Mouse (Mus musculus) adrenal gland, adult (tissue): Measurements from ENCODE around the gene Tnfaip8l3.

Source experiments
- DNase-seq, 2 experiments: peaks; one replicate each; pipeline ENCODE4 v3.0.0; 2022 to 2023; ENCODE audit warnings: low spot score in 1 of 2; ENCODE audit not compliant: inconsistent age in 2 of 2

Tnfaip8l3 gene

DNA sequence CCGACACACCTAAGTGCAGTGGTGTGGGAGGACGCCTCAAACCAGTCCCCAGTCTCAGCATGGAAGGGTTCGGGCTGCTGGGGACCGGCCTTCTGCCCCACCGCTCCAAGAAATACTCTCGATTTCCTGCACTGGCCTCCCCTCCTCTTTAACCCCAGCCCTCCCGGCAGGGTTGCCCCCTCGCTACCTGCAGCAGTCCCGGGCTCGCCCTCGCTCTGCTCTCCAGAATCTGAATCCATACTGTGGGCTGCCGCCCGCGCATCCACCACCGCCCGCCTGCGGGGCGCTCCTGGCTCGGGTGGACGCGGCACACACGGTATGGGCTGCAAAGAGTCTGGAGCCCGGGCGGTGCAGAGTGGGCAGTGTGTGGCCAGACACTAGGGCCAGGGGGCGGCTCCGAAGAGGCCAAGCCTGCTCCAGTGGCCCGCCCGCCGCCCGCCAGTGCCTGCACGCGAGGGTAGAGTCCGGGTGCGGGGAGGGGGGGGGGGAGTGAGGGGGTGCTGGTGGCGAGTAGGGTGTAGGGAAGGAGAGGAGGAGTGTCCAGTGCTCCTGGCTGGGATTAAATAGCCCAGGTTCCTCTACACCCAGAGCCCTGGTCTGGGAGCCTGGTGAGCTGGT, at the start of gene Tnfaip8l3:
Gene Tnfaip8l3, minus strand, starts transcription at position 357 of the 618 bp plus-strand sequence.
- peak; percentile 9 to 43 for DNase-seq

DNA sequence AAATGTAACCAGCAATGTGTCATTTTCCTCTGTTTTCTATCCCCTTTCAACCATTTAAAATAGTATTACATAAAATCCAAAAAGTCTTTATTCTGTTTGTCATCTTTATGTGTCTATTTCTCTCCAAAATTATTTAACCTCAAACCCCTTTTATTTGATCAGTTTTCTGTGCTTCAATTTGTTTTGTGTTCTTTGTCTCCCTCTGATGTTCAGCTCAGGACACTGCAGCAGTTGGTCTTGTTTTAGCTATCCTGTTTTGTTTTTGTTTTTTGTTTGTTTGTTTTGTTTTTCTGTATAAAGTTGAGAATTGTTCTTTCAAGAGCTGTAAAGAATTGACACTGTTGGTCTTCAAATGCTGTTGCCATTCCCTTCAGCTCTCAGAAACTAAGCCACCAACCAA, 44.5 kb upstream of the Tnfaip8l3 start:
- DNase-seq, result peak in 1 of 2 experiments; percentile 53

DNA sequence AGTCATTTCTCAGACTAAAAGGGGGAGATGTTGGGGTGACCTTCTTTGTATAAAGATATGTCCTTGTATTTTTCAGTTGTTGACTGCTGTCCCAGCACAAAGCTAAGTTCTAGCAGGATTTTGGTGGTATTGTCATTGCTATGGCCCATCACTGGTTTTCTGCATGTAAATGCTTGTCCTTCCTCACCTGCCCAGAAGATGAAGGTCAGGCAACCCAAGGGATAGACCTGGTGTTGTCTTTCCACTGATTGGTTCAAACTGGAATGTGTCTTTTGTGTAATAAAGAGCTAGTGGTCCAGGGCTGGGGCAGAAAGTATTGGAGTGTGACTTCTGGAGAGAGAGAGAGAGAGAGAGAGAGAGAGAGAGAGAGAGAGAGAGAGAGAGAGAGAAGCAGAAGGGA, 30.4 kb upstream of the Tnfaip8l3 start:
- DNase-seq, result no peak

DNA sequence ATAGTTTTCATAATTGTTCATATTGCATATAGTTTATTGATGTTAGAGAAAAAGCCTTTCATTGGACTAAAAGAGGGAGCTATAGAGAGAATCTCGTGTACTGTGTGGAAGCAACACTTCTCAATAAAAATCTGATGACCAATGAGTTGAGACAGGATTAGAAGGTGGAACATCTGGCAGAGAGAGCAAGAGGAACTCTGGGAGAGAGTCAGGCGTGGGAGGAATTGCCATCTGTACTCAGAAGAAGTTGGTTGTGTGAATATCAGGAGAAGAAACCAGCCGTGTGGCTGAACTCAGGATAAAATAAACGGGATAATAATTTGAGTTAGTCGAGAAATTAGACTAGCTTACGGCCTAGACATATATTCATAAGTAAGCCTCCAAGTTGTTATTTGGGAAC, 28.9 kb upstream of the Tnfaip8l3 start:
- no peak for DNase-seq

DNA sequence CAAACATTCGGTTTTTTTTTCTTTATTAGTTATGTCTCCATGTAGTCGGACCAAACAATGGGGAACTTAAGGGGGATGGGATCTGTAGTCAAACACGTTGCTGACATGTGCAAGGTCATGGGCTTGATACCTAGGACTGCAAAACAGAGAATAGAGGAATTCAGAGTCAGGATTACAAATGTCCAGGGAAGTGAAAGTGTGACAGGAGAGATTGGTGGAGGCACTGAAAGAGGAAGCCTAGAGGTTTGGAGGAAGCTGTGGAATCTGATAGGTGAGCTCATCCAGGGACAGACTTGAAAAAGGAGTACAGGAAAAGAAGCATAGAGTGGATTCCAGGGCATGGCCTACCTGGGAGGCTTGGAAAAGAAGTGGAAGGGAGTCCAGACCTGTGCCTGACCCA, 16.1 kb upstream of the Tnfaip8l3 start:
- DNase-seq, result no peak

DNA sequence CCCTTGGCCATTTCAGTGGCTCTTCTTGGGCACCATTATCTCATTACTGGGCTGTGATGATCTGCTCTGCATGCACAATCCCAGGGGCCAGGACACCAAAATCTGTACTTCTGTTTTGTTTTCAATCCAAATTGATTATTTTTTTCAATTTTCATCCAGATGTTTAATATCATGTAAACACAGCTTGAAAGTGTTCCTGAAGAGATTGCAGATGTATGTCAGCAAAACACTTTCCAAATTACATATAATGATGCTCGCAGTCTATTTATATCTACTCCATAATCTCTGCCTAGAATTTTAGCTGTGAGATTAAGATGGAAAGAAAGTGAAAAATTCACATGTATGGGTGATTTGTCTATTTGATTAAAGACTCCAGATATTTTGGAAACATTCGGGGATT, 9.6 kb upstream of the Tnfaip8l3 start:
- no peak for DNase-seq

DNA sequence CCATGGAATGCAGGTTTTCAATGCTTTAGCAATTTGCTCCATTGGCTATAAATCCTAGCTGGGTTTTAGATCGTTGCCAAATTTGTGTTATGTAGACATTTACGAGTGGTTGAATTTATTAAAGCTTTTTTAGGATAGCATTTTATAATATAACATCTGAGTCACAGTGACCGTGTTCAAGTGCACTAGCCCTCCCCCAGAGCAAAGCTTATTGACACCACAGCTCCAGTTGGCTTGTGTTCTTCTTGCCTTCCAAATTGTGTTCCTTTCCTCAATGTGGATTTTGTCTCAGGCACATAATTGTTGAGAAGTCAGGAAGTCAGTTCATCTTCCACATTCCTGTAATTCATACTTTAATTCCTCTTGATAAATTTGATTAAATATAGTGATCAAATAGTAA, 6.7 kb upstream of the Tnfaip8l3 start:
- DNase-seq, result no peak

DNA sequence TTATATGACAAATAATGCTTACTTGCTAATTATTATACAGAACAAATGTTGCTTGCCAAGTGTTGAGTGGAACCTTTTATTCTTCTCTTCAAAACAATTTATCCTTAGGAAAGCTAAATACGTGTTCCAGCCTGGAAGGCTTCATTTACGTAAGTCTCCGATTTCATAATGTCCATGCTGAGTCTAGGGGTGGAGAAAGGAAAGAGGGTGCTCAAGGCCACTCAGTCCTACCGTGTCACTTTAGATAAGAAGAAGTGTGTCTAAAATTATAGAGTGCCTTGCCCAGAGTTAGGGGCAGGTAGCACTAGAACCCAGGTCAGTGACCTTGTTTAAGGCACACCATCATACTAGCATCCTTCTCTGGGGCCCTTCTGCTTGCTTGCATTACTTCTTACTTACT, 5.5 kb upstream of the Tnfaip8l3 start:
- no peak for DNase-seq

DNA sequence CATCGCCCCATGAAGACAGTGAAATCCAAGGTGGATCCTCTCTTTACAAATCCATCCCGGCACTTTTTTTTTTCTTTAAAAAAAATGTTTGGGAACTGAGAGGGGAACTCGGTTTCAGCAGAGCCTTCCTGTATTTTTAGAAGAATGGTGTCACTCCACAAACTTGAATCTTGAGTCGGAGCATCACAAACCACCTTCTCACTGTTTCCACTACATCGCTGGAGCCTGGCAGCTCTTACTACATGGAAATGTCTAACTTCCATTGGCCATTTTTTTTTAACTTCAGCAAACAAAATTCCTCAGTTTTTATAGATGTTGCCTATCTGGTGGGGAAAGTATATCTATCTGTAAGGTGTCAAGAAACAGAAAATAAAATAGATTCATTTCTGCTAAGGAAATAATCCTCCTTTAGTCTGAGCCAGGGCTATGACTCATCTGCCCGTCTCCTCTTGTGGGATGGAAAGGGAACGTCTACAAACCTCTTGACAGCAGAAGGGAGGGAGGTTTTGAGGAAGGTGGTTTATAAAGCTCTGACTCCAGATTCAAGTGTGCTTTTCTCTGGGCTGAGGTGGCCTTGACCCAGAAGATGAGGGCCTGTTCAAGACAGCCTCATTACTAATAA, 3.4 kb upstream of the Tnfaip8l3 start:
- no peak for DNase-seq

DNA sequence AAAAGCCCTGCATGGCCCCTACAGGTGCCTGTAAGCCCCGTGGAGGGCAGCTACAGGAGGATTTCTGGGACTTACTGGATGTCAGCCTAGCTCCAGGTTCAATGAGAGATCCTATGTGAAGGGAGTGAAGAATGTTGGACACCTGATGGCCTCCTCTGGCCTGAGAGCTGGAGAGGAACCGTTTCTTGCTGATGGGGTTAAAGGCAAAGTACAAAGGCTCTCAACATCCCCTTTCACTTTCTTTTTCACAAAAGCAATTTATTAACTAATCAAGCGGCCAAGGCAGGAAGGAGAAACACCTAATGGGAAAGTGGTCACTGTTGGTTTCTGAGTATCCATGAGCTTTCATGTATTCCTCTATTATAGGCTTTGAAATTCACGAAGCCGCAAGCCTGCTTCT, 1.0 kb upstream of the Tnfaip8l3 start:
- DNase-seq, result no peak

DNA sequence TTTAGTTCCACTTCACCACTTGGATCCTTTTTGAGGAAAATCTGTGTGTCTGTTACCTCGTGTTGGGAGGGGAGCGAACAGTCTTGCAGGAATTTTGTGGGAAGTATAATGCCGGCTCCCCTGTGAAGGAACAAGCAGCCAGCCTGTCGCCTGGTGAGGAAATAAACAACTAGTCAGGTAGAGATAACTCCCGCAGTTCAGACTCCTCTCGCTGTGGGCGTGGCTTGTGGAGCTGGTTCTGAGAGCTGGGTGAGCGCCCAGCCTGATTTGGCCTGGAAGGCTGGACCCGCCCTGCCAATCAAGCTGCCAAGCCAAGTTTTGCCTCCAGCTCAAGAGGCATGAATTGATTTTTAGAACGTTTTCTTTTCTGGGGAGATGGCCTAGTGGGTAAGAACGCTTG, 589 bp upstream of the Tnfaip8l3 start:
- DNase-seq, result peak; percentile 66 to 89

DNA sequence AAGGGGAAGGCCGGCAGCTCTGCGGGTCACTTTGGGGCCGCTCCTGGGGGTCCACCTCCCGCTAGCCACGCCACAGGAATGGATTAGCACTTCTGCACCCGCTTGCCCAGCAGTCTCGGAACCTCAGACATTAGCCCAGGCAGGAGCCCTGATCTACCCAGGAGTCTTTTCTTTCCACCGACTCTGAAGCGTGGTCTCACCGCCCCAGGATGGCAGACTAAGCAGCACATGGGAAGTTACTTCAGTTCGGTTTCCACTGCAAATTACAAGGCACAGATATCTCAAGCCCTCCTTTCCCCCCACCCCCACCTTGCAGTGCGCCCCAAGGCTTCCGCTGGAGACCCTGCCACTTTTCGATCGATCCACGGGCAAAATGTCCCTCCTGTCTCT, 551 bp downstream of the Tnfaip8l3 start:
- DNase-seq, result no peak

DNA sequence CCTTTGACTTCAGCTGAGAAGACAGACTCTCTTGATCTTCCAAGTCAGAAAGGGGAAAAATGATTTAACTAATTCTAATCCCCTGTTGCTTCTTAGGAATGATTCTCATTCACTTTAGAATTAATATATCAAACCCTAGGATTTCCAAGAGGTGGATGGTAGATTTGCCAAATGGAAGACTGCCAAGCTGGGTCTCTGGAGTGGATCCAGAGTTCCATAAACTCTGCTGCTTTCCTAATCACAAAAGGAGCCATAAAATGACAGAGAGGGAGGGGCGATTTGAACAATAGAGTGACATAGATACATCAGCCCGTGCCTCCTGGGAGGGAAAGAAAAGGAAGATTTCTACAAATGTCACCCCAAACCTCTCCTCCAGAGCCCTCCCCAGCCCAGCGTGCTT, 3.4 kb downstream of the Tnfaip8l3 start:
- no peak for DNase-seq

DNA sequence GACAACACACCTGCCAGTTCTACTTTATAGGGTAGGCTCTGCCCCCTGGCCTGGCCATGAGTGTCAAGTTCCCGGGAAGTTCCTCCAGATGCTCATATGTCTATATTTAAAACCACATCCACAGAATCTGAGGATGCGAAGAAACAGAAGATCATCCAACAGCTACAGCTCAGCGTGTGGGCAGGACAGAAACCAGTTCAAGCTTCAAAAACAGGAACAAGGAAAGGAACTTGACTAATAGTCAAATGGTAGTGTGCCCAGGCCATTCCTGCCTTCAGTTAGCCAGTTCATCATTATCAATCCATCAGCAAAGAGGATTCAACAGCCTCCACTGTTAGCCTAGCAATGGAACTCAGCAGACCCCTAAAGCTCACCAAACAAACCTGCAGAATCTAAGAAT, 4.5 kb downstream of the Tnfaip8l3 start:
- DNase-seq, result no peak

DNA sequence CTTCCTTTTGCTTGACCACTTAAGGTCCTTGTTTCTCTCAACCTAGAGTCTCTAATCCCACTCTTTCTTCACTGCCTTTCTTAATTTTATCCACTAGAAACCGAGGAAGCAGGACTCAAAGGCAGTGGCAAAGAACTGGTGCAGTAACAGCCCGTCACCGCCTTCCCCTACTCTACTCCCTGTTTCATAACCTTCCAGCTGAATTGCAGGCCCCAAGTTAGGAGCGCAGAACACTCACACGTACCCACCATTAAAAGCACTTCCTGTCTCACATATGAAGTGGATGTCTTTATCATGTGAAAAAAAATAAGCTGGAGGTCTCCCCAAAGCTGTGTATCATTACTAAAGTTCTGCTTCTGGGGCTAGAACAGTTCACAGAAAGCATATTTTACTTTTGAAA, 6.5 kb downstream of the Tnfaip8l3 start:
- no peak for DNase-seq

DNA sequence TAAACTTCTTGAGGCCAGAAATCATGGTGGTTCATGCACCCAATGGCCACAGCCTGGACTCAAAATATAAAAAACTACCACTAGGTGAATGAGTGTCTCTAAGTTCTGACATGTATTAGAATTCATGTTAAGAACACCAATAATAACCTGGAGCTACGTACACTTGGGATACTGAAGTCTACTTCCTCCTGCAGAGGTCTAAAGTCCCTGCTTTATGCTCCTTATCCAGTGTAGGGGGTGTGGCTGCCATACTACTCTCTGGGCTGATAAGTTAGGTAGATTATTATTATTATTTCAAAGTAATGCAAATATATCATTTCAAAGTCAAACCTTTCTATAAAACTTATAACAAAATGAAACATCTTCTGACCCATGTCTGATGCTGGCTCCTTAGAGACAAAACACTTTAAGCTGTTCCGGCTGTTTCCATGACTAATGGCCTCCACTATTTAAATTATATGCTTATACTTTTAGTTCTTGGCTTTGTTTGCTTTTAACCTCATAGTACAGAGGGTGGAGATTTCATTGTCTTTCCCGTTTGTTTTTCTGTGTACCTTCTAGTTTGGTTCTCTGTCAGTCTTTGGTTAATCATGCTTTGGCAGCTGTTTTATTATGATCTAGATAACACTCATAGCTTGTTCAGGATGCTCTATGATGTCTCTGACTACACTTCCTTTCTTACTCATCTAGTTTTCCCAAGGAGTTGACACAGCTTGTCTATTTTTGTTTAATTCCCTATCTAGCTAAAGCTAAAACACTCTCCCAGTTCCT, 16.7 kb downstream of the Tnfaip8l3 start:
- no peak for DNase-seq

DNA sequence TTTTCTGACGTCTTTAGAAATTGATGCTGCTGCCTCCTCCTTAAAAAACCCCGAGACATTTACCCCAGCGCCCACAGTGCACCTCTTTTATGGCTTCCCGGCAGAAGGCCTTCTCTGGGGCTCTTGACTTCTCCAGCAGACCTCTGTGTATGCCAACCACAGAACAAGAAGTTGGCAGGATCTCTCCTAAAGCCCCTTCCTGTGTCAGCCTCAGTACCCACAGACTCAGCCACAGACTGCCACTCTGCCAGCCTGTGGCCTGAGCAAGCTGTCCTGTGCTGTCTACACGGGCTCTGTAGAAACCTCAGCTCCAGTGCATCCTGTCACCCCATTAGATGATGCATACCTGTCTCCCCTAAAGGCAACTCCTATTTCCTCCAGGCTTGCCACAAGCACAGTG, 19.2 kb downstream of the Tnfaip8l3 start:
- DNase-seq, result no peak

DNA sequence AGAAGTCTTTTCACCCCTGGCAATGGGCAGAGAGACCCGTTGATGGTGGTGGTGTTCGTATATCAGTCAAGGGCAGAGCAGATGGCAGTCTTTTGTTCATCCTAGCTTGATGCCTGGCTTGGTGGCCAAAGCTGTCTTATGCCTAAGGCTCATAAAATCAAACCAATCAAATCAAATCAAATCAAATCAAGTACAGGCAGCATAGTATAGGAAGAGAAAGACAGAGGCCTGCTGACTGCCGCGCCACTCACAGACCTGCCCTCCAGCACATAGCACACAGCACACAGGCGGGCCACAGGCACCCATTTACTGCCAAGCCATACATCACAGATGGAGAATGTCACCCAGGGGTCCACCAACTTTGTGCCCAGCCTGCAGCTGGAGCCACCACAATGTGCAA, 25.1 kb downstream of the Tnfaip8l3 start:
- DNase-seq, result no peak

DNA sequence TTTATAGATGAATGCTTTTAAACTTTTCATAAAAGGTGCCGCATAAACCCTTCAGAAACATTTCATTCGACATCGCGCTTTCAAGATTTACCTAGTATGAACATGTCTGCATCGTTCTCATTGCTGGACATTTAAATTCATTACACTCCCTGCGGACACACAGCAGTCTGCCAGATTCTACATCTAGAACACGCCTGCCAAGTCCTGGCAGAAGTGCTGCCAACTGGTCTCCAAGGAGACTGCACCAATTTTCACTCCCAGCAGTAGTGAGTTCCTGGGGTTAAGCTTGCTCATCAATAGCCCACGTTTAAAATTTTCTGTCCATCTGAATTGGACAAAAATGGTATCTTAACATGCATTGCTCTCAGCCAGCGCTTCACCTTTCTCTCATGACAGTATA, 30.5 kb downstream of the Tnfaip8l3 start:
- no peak for DNase-seq

DNA sequence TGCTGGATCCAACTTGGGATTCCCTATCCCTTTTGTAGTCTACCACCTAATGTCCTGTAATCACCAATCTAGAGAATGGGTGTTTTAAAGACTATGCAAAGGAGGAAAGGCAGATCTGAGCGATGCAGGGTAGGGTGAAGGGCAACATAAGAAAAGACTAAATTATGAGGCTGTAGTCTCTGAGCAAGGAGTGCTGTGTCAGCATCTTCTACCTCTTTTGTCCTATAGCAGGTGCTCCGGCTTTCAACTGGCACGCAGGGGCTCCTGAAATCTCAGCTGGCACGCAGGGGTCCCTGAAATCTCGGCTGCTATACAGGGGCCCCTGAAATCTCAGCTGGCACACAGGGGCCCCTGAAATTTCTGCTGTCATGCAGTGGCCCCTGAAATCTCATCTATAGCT, 33.5 kb downstream of the Tnfaip8l3 start:
- DNase-seq, result no peak

DNA sequence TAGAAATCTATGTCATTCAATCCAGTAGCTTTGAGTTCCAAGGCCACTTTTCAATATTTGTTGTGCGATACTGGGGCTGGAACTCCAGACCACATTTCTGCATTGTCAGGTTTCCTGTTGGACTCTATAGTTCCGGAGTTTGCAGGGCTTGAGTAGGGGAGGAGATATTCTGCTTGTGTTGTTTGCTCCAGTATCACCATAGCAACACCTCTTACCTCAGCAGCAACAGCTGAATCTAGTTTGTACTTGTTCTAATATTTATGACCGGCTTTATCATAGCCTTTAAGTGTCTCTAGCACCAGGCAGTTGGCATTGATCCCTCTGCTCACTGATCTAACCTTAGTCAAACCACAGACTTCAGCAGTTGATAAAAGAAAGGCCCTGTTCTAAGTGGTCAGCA, 45.4 kb downstream of the Tnfaip8l3 start:
- DNase-seq, result no peak

DNA sequence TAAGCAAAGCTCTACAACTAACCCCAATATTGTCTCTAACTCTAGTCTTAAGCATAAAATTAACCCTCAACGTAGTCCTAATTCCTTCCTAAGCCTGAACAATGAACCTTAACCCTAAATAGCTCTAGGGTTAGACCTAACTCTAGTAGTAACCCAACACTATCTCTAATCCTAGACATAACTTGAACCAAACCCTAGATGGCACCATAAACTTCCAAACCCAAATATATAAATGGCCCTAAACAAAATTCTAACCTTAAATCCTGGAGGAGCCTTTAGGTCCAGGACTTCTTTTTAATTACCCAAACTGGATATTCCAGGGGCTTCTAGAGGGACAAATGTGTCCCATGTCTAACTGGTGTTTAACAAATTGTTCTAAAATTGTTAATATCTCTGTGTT, 73.7 kb downstream of the Tnfaip8l3 start:
- no peak for DNase-seq
